Mouse (Mus musculus): ENCODE results near the gene Gpr143. TPM values are rescaled to one million over a fixed set of nuclear protein-coding genes. Genes with fewer than 3 reads are reported as not detected.
"Not testable (repeated sequence)": the region's sequence is repeated elsewhere in the genome, so short reads cannot be mapped to it uniquely, and the experiment has no call there.

Gene Gpr143
- polyA plus RNA-seq, 1 experiment from 2014 or later, result 0.26 TPM

- Histone ChIP-seq H3K4me1 (no peaks in the 10 kb centered on the region), H3K9me3 (replicated peaks) (no peaks in the 10 kb centered on the region), H3K27ac (no peak overlapping the region), H3K36me3 (no peaks in the 10 kb centered on the region), H3K27me3 (ENCODE audit: low read depth, poor library complexity, severe bottlenecking) (peaks cover 79% of the 10 kb centered on the region), H3K4me3 (no peak overlapping the region)
- WGBS, result 83% methylated on average over 1 of the region's 1 CpGs
- DNase-seq (ENCODE audit: low spot score), result no peak
Observed at GRCm38 (mm10) chrX:152788129-152788528, 6.4 kb downstream of the Gpr143 start.

- WGBS, result 68% methylated on average over 2 of the region's 2 CpGs
Observed at GRCm38 (mm10) chrX:152788611-152789010, 6.9 kb downstream of the Gpr143 start.

GRCm38 (mm10) chrX:152805317-152805716, 23.6 kb downstream of the Gpr143 start:
- peaks cover 51% of the 10 kb centered on the region for H3K27me3 ChIP-seq (ENCODE audit: low read depth, poor library complexity, severe bottlenecking)
- no peaks in the 10 kb centered on the region for H3K9me3 ChIP-seq (replicated peaks)
- H3K4me3 ChIP-seq, result no peak overlapping the region
- no peak overlapping the region for H3K27ac ChIP-seq
- H3K36me3 ChIP-seq, result no peaks in the 10 kb centered on the region
- DNase-seq (ENCODE audit: low spot score), result no peak
- H3K4me1 ChIP-seq, result no peaks in the 10 kb centered on the region

More at GRCm38 (mm10) chrX:152788611-152789010, 6.9 kb downstream of the Gpr143 start:
- Histone ChIP-seq H3K4me3 (no peak overlapping the region), H3K4me1 (no peaks in the 10 kb centered on the region), H3K36me3 (no peaks in the 10 kb centered on the region), H3K27ac (no peak overlapping the region), H3K27me3 (ENCODE audit: low read depth, poor library complexity, severe bottlenecking) (peaks cover 79% of the 10 kb centered on the region), H3K9me3 (replicated peaks) (no peaks in the 10 kb centered on the region)
- DNase-seq (ENCODE audit: low spot score), result no peak

GRCm38 (mm10) chrX:152813339-152813738, 31.6 kb downstream of the Gpr143 start:
- no peak overlapping the region for H3K27ac ChIP-seq
- H3K36me3 ChIP-seq, result no peaks in the 10 kb centered on the region
- no peaks in the 10 kb centered on the region for H3K4me1 ChIP-seq
- H3K27me3 ChIP-seq (ENCODE audit: low read depth, poor library complexity, severe bottlenecking), result peaks cover 47% of the 10 kb centered on the region
- H3K9me3 ChIP-seq (replicated peaks), result no peaks in the 10 kb centered on the region
- no peak overlapping the region for H3K4me3 ChIP-seq
- DNase-seq (ENCODE audit: low spot score), result no peak
- 91% methylated on average over 3 of the region's 3 CpGs for WGBS

- Histone ChIP-seq H3K27me3 (ENCODE audit: low read depth, poor library complexity, severe bottlenecking) (peaks cover 58% of the 10 kb centered on the region), H3K4me1 (no peaks in the 10 kb centered on the region), H3K4me3 (no peak overlapping the region), H3K27ac (no peak overlapping the region), H3K9me3 (replicated peaks) (no peaks in the 10 kb centered on the region), H3K36me3 (no peaks in the 10 kb centered on the region)
- no peak for DNase-seq (ENCODE audit: low spot score)
Observed at GRCm38 (mm10) chrX:152818996-152819395, 37.3 kb downstream of the Gpr143 start.

- not testable (repeated sequence) for DNase-seq (ENCODE audit: low spot score); H3K9me3 ChIP-seq (replicated peaks); H3K4me1 ChIP-seq; H3K4me3 ChIP-seq; H3K36me3 ChIP-seq; H3K27ac ChIP-seq
- WGBS, result no CpG with 5 or more reads among the region's 1 CpGs
- peaks cover 40% of the 10 kb centered on the region; the same call in 1 of the 2 replicates for H3K27me3 ChIP-seq (ENCODE audit: low read depth, poor library complexity, severe bottlenecking)
Observed at GRCm38 (mm10) chrX:152831003-152831550, 49.4 kb downstream of the Gpr143 start.

GRCm38 (mm10) chrX:152834940-152835339, 53.2 kb downstream of the Gpr143 start:
- H3K9me3 ChIP-seq (replicated peaks); H3K4me3 ChIP-seq; H3K4me1 ChIP-seq; H3K27ac ChIP-seq; DNase-seq (ENCODE audit: low spot score); H3K36me3 ChIP-seq: not testable (repeated sequence)
- peaks cover 17% of the 10 kb centered on the region; the same call in 1 of the 2 replicates for H3K27me3 ChIP-seq (ENCODE audit: low read depth, poor library complexity, severe bottlenecking)
- WGBS, result 30% methylated on average over 5 of the region's 5 CpGs

GRCm38 (mm10) chrX:152855076-152855772, 73.5 kb downstream of the Gpr143 start:
- Histone ChIP-seq H3K4me3 (no peak overlapping the region), H3K27ac (no peak overlapping the region), H3K9me3 (replicated peaks) (no peaks in the 10 kb centered on the region), H3K4me1 (no peaks in the 10 kb centered on the region), H3K36me3 (no peaks in the 10 kb centered on the region), H3K27me3 (ENCODE audit: low read depth, poor library complexity, severe bottlenecking) (0 out of 2 replicates have a peak, but pooled peaks cover 21% of the 10 kb centered on the region)
- DNase-seq (ENCODE audit: low spot score), result no peak
- whole genome bisulfite sequencing, result 84% methylated on average over 3 of the region's 3 CpGs

Other genes starting within 250 kb of the Gpr143 start
- gene Cldn34a, start 218.6 kb upstream of the Gpr143 start, polyA plus RNA-seq (2016; fragmentation: Nextera tagmentation; extraction: Ambion mirVana), result not detected in 2 replicates
- 4.5 and 6.1 TPM in 2 replicates for gene Shroom2, start 12.5 kb upstream of the Gpr143 start, polyA plus RNA-seq (2016; fragmentation: Nextera tagmentation; extraction: Ambion mirVana)
- gene Usp51, start 224.5 kb downstream of the Gpr143 start, polyA plus RNA-seq (2016; fragmentation: Nextera tagmentation; extraction: Ambion mirVana), result 1.7 and 2.0 TPM in 2 replicates